Mouse (Mus musculus) adrenal gland, adult 2 months (tissue): ENCODE results near the gene Tnfaip3. TPM values are rescaled to one million over a fixed set of nuclear protein-coding genes. Genes with fewer than 3 reads are reported as not detected.

Experiments used
- DNase-seq: peaks from one replicate; pipeline ENCODE4 v3.0.0; 2021
- polyA plus RNA-seq: library from polyadenylated mRNA; depleted of rRNA; stranded (reverse); fragments of >200 nt; gene quantifications from 2 replicates; pipeline ENCODE4 v1.2.3, GENCODE M21; 2012; rRNA removed
- total RNA-seq, 2 experiments: library from RNA; stranded (reverse); gene quantifications; 2 replicates each; pipeline ENCODE4 v1.2.3; 2021

Tnfaip3 gene
- total and polyA plus RNA-seq, 3 experiments: 1.2 to 7.2 (median 6.3) TPM

DNA sequence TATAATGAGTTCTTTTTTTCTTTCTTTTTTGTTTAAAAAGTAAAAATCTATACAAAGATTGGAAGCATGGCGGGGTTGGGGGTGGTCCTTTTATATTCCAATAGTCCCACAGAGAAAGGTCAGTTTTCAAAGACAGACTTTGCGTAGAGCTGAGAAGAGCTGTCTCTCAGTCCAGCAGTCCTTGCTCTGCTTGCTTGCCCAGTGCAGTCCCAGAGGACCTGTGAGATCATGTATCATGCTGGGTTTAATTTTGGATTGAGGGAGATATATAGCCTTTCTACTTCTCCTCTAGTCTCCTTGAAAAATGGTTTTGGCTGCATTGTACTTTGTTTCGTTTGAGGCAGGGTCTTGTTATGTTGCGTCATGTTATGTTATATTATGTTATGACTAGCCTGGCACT, 49.9 kb downstream of the Tnfaip3 start:
- DNase-seq: no peak

DNA sequence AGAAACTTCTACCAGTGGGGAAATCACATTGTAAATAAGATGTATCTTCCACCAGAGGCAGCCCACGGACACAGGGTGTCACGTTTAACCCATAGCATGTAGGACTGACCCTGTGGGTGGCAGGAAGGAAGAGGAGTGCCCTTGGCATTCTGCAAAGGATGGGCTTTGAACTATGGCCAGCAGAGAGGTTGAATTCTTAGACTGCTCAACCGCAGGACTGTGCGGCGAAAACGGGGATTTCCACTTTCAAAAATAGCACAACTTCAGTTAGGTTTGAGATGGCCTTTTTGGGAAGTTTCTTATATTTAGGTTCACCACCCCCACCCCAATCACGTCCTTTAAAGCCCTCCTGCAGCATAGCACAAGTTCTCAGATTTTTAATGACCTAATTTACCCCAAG, 50.6 kb downstream of the Tnfaip3 start:
- DNase-seq: peak; percentile 64

DNA sequence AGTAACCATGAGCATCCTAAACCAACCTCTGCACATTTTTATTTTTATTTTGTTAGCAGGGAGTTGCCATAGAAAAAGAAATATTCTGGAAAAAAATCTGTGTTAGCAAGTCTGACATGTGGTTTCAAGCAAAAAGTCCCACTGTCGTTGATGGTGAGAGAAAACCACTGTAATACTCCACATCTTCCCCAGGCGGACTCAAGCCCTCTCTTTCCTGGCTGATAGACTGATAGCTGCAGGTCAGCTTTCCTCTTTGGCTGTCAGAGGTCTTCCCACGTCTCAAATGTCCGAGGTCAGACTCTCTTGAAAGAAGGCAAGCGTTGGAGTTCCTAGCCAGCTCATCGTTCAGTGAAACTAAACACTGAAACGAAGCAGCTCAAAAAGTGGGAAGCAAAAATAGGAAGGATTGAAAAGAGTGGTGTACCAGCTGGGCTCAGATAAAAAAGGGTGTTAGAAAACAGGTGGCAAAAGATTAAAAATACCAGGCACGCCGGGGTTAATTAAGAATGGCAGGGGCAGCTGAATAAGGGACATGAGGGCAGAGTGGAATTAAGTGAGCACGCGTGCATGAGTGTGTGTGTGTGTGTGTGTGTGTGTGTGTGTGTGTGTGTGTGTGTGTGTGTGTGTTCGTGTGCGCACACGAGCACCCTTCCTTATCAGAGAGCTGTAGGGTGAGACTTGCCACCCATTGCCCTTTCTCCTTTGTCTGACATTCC, 55.5 kb downstream of the Tnfaip3 start:
- no peak for DNase-seq

DNA sequence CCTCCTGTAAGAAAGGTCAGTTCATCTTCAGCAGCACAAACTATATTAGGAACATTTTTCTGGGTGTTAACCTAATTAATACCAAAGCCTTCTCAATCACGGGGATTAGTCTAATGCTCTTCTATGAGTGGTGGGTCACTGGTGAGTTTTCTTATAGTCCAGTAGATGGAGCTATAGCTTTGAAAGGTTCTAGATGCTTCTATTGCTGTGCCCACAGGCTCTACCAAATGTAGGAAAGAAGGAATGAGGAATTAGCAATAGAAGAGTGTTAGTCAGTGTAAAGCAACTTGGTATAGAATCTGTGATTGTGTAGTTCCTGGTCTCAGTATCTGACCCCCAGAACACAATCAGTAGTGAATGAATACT, 61.8 kb downstream of the Tnfaip3 start:
- peak; percentile 5 for DNase-seq

DNA sequence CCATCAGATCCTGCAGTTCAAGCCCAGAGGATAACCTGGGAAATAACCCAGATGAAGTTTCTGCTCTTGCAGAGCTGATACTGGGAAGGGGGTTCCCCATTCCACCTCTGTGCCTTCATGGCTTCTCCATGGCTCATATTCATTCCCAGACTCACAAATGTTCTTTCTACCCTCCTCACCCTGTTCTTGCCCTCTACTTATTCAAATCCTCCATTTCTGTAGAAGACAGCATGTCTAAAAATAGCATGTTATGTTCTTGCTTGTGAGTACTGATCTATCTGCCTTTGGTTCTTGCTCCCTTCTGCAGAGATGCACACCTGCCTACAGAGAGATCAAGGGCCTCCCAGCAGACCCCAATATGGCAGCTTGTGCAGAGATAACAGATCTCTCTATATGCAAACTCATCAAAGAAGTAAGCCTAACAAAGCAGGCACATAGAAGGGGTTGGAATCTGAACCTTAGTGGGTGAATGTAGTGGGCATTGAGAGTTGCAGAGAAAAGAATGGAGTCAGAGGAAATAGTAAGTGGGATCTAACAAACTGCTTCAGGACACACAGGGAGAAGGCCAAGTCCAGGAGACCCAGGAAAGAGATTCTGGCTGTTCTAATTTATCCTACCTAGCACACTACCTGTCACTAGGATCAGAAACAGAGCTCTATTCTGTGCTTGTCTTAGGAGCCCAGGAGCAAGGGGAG, 62.3 kb downstream of the Tnfaip3 start:
- DNase-seq: no peak

Other genes starting within 250 kb of the Tnfaip3 start
- not detected for gene Gm4922, start 228.9 kb downstream of the Tnfaip3 start, total RNA-seq
- not detected in 2 replicates for gene Gm4922, start 228.9 kb downstream of the Tnfaip3 start, polyA plus RNA-seq
- gene Perp, start 170.6 kb downstream of the Tnfaip3 start, total RNA-seq: 1 to 10 TPM; 3.0 to 3.6 TPM
- gene Perp, start 170.6 kb downstream of the Tnfaip3 start, polyA plus RNA-seq: 6.0 and 8.0 TPM in 2 replicates